Mouse (Mus musculus) liver, postnatal 0 days (tissue): ENCODE measurements around the gene Eya4.

Experiments used
- CTCF ChIP-seq: sonication (generic); IDR thresholded peaks from 2 replicates; pipeline ENCODE4 v1.5.1; 2016; ENCODE audit warnings: antibody characterized with exemption, low read depth
- EP300 ChIP-seq: IDR thresholded peaks from 2 replicates; pipeline ENCODE4 v1.6.1; 2016; ENCODE audit warnings: antibody characterized with exemption, low read depth, mild to moderate bottlenecking

DNA sequence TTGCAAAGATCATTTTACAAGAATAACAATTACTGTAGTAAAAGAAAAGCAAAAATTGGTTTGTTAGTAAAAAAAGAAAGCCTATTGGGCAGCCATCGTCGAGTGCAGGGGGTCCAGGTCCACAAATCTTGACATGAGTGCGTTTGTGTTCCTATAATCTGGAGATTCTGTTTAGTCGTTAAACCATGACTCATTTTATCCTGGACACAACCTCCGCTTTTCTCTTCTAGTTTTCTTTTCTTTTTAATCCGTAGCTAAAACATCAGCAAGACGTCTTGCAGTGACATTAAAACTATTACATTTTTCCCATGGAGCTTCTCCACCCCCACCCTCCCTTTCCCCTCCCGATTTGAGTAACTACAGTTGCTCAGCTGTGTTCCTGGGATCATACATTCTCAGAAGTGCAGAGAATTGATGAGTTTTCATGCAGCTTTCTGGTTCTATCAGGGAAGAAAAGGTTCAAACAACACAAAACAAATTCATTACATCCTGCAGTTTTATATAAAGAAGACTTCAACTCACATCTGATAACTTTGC lies 297.1 kb downstream of the Eya4 start:
- TF ChIP-seq EP300 (no peak), CTCF (no peak)
